Mouse (Mus musculus) left cerebral cortex, adult 9 months (tissue): ENCODE data around the gene Kcne1.
A peak's percentile ranks its signal among the peaks of the same experiment; 100 is the strongest.

ENCODE experiments used
- DNase-seq, 2 experiments: peaks; one replicate each; pipeline ENCODE4 v3.0.0; 2022; ENCODE audit warnings: low spot score in 2 of 2

Gene Kcne1

GRCm38 (mm10) chr16:92355982-92356381, 3.3 kb downstream of the Kcne1 start:
- DNase-seq: no peak

GRCm38 (mm10) chr16:92355366-92355765, 3.9 kb downstream of the Kcne1 start:
- no peak for DNase-seq

GRCm38 (mm10) chr16:92353897-92354296, 5.4 kb downstream of the Kcne1 start:
- DNase-seq: no peak

- DNase-seq: no peak
Observed at GRCm38 (mm10) chr16:92353295-92353694, 6.0 kb downstream of the Kcne1 start.

- no peak for DNase-seq
Observed at GRCm38 (mm10) chr16:92348941-92349340, 10.3 kb downstream of the Kcne1 start.

- no peak for DNase-seq
Observed at GRCm38 (mm10) chr16:92346297-92346916, 12.9 kb downstream of the Kcne1 start.

- DNase-seq: no peak
Observed at GRCm38 (mm10) chr16:92345177-92345576, 14.1 kb downstream of the Kcne1 start.

GRCm38 (mm10) chr16:92340612-92341511, 18.4 kb downstream of the Kcne1 start:
- peak in 1 of 2 experiments; percentile 76 for DNase-seq

GRCm38 (mm10) chr16:92336280-92336679, 23.0 kb downstream of the Kcne1 start:
- DNase-seq: peak in 1 of 2 experiments; percentile 73

GRCm38 (mm10) chr16:92334600-92334999, 24.7 kb downstream of the Kcne1 start:
- no peak for DNase-seq

GRCm38 (mm10) chr16:92330966-92331365, 28.3 kb downstream of the Kcne1 start:
- DNase-seq: no peak

- no peak for DNase-seq
Observed at GRCm38 (mm10) chr16:92327911-92328310, 31.4 kb downstream of the Kcne1 start.

- no peak for DNase-seq
Observed at GRCm38 (mm10) chr16:92325062-92325406, 34.2 kb downstream of the Kcne1 start.

- no peak for DNase-seq
Observed at GRCm38 (mm10) chr16:92324309-92325061, 34.8 kb downstream of the Kcne1 start.

- DNase-seq: no peak
Observed at GRCm38 (mm10) chr16:92321341-92321740, 37.9 kb downstream of the Kcne1 start, which contains the start of gene Fam243. TSS of gene Fam243 (minus strand) at chr16:92321441.

- no peak for DNase-seq
Observed at GRCm38 (mm10) chr16:92320361-92320760, 38.9 kb downstream of the Kcne1 start.

GRCm38 (mm10) chr16:92319353-92320109, 39.7 kb downstream of the Kcne1 start:
- peak in 1 of 2 experiments; percentile 66 for DNase-seq

- DNase-seq: no peak
Observed at GRCm38 (mm10) chr16:92316049-92316738, 43.1 kb downstream of the Kcne1 start.

GRCm38 (mm10) chr16:92313953-92314741, 45.1 kb downstream of the Kcne1 start:
- peak in 1 of 2 experiments; percentile 44 for DNase-seq

GRCm38 (mm10) chr16:92309126-92309525, 50.1 kb downstream of the Kcne1 start:
- DNase-seq: no peak
